Comparison of ENCODE assay signal across 24 mouse cellular contexts in genomic region chr4:12356992-12357634, GRCm38 (mm10).
"Had no signal": no experiment of that assay in that cellular context is flagged by ENCODE, and none has a peak within 500 bp of the region (broad histone marks: within the 10 kb centered on the region; RNA-seq: fewer than 3 reads in every experiment).

No protein-coding gene starts in this region.

- H3K9ac ChIP-seq: kidney, embryonic 15.5 days; limb, embryonic 12.5 days; limb, embryonic 15.5 days; liver, embryonic 14.5 days; lung, embryonic 15.5 days; midbrain, embryonic 13.5 days; stomach, embryonic 15.5 days had no signal

- H3K27ac ChIP-seq: kidney, embryonic 15.5 days; limb, embryonic 12.5 days; limb, embryonic 15.5 days; liver, embryonic 14.5 days; lung, embryonic 15.5 days; midbrain, embryonic 10.5 days; midbrain, embryonic 13.5 days; stomach, embryonic 15.5 days had no signal

- H3K36me3 ChIP-seq: kidney, embryonic 15.5 days; limb, embryonic 12.5 days; limb, embryonic 15.5 days; lung, embryonic 15.5 days; midbrain, embryonic 10.5 days; midbrain, embryonic 13.5 days; stomach, embryonic 15.5 days had no signal

- DNase-seq: kidney, adult 11 months; kidney, adult 8-10 months; kidney, postnatal 10 days; kidney, postnatal 4 days; left cerebral cortex, postnatal 4 days; lung, adult 18-20 months; lung, postnatal 10 days; lung, postnatal 36 days; retina, postnatal 1 day; right cerebral cortex, postnatal 25 days; spleen, adult 18-20 months; thymus, postnatal 25 days had no signal

- ATAC-seq: midbrain, embryonic 13.5 days; midbrain, embryonic 16.5 days had no signal

- H3K4me2 ChIP-seq: kidney, embryonic 15.5 days; limb, embryonic 12.5 days; limb, embryonic 15.5 days; liver, embryonic 11.5 days; lung, embryonic 15.5 days; midbrain, embryonic 13.5 days; stomach, embryonic 15.5 days had no signal

- H3K4me3 ChIP-seq: kidney, embryonic 15.5 days; limb, embryonic 12.5 days; limb, embryonic 15.5 days; lung, embryonic 15.5 days; megakaryocyte, embryonic 14.5 days; midbrain, embryonic 10.5 days; midbrain, embryonic 13.5 days; myocyte; stomach, embryonic 15.5 days had no signal

- H3K27me3 ChIP-seq: kidney, embryonic 15.5 days; limb, embryonic 12.5 days; limb, embryonic 15.5 days; lung, embryonic 15.5 days; megakaryocyte, embryonic 14.5 days; midbrain, embryonic 13.5 days; stomach, embryonic 15.5 days had no signal

- H3K9me3 ChIP-seq: kidney, embryonic 15.5 days; limb, embryonic 12.5 days; limb, embryonic 15.5 days; lung, embryonic 15.5 days; megakaryocyte, embryonic 14.5 days; midbrain, embryonic 10.5 days; midbrain, embryonic 13.5 days; stomach, embryonic 15.5 days had no signal

- H3K4me1 ChIP-seq: kidney, embryonic 15.5 days; limb, embryonic 12.5 days; limb, embryonic 15.5 days; lung, embryonic 15.5 days; megakaryocyte, embryonic 14.5 days; midbrain, embryonic 13.5 days; stomach, embryonic 15.5 days had no signal
